Mouse (Mus musculus) bone marrow macrophage, adult 2 months (primary cell): ENCODE measurements around the gene Mapk8. TPM values are rescaled to one million over a fixed set of nuclear protein-coding genes. Genes with fewer than 3 reads are reported as not detected.

Experiments
- H3K27ac ChIP-seq: 2 replicates; pipeline ENCODE4 v1.5.1; 2012; ENCODE audit warnings: low read depth, low read length; ENCODE audit not compliant: insufficient read depth
- H3K4me1 ChIP-seq: 2 replicates; pipeline ENCODE4 v1.6.1; 2012; ENCODE audit warnings: low read length; ENCODE audit not compliant: control insufficient read depth, insufficient read depth
- H3K4me3 ChIP-seq: 2 replicates; pipeline ENCODE4 v1.5.1; 2012; ENCODE audit warnings: mild to moderate bottlenecking, low read length, moderate library complexity; ENCODE audit not compliant: insufficient read depth
- CTCF ChIP-seq: IDR thresholded peaks from 2 replicates; pipeline ENCODE4 v1.5.1; 2012; ENCODE audit warnings: low read depth, mild to moderate bottlenecking, low read length, moderate library complexity
- POLR2A ChIP-seq: IDR thresholded peaks from 2 replicates; pipeline ENCODE4 v1.6.1; 2012; ENCODE audit warnings: mild to moderate bottlenecking, low read depth, low read length, borderline replicate concordance
- polyA plus RNA-seq: library from polyadenylated mRNA; stranded (reverse); fragments of >200 nt; gene quantifications from 2 replicates; pipeline ENCODE4 v1.2.4, GENCODE M21; 2012; ENCODE audit not compliant: missing spikeins, insufficient read depth, insufficient read length

Mapk8 gene
- polyA plus RNA-seq, 1 experiment = 15.7 TPM

DNA sequence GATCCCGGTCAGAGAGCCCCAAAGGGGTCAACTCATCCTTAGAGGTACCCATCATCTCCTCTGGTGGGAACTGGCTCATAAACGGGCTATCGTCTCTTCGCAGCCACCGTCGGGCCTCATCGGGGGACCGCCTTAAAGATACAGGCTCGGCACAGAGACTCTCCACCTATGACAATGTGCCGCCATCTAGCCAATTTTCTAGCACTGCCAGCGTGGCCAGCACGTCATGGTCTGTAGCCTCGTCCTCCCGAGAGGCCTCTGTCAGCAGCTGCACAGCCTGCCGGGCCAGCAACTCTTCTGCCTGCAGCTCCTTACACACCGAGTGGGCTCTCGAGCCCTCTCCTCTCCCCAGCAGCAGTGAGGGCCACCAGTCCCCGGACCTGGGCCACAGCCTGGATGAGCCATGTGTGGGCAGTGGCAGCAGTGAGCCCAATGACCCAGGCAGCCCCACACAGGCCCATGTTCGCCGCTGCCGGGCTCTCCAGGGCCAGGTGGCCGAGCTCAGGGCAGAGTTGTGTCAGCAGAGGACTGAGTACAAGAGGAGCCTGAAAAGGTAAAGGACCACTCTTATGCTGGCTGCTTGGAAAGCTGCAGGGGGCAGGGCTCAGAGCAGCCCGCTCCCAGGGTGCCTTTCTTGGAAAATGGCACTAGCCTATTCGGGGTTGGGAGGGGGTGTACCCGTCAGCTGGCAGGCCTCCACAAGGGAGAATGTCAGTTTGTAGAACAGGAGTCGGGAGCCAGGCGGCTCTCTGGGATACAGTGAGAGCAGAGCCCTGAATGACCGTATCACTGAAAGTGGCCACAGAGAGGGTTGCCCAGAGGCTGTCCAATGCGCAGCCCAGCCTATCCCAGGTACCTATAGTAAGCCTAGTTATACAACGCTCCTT, 79.8 kb downstream of the Mapk8 start:
- Histone ChIP-seq H3K4me1 (no peaks in the 10 kb centered on the region), H3K4me3 (no peak overlapping the region), H3K27ac (no peak overlapping the region)
- TF ChIP-seq POLR2A = no peak
- TF ChIP-seq CTCF = no peak

DNA sequence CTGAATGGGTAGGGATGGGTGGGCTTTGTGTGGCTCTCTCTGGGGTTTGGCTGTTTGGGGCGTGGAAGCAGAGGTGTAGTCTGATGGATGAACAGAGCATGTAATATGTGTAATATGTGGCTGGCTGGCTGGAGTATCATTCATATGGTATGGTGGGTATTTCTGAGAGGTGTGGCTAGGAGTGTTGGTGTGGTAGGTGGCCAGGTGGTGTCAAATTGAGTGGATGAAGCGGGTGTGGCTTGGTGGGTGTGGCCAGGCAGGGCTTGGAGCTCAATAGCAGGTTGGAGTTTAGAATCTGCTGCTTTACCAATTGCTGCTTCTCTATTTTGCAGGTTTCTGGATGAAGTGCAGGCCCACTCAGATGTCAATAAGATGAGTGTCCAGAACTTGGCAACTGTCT, 82.9 kb downstream of the Mapk8 start:
- no peaks in the 10 kb centered on the region for H3K4me1 ChIP-seq
- no peak overlapping the region for H3K4me3 ChIP-seq
- no peak overlapping the region for H3K27ac ChIP-seq
- no peak for TF ChIP-seq CTCF
- no peak for TF ChIP-seq POLR2A

DNA sequence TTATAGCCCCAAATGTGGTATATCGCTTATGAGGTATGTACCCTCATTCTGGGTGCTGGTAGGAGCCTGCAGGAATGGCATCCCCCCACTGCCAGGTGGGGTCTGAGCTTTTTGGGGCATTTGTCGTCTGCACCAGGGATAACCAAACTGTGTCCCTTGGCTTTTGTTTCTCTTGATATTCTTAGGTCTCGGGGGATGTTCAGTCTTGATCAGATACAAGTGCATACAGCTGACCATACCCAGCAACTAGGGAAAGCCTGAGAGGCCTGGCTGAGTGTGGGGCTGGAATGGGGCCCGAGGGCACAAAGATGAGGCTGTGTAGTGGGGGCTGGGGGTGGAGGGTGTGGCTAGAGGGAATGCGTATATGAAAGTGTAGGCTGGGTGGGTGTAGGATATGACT, 83.3 kb downstream of the Mapk8 start:
- TF ChIP-seq CTCF (no peak), POLR2A (no peak)
- H3K4me1 ChIP-seq = no peaks in the 10 kb centered on the region
- H3K4me3 ChIP-seq = no peak overlapping the region
- H3K27ac ChIP-seq = no peak overlapping the region

DNA sequence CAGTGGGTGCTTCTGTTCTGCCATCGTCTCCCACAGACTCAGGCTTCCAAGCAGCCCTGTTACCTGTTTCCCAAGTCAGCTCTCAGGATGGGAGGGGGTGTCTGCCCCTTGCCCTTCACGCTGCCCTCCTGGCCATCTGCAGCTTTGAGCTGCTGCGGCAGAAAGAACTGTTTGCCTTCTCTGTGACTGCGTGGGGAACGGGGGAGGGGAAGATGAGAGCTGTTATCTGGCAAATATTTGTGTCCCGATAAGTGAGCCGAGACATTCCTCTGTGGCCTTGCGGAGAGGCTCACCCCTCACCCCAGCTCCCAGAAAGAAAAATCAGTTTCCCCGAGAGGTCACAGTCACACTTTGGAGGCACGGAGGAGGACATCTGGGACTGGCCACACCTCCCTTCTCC, 84.2 kb downstream of the Mapk8 start:
- H3K4me3 ChIP-seq = no peak overlapping the region
- H3K27ac ChIP-seq = no peak overlapping the region
- no peaks in the 10 kb centered on the region; the same call in 1 of the 2 replicates for H3K4me1 ChIP-seq
- no peak for TF ChIP-seq POLR2A
- TF ChIP-seq CTCF = no peak

DNA sequence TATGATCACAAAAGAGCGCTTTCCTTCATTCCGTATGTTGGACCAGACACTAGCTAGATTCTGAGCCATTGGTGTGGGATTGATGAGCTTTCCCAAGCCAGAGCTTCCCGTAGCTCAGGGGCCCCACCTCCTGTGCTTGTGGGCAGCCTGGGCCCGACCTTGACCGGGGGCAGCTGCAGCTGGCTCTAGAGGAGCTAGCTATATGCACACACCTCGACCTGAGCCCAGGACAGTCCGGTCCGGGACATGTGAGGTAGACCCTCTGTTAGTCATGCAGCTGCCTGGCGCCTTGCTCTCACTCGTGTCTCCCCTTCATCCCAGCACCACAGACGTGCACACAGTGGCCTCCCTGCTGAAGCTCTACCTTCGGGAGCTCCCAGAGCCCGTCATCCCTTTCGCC, 84.8 kb downstream of the Mapk8 start:
- no peak overlapping the region for H3K4me3 ChIP-seq
- TF ChIP-seq POLR2A (no peak), CTCF (no peak)
- no peaks in the 10 kb centered on the region; the same call in 1 of the 2 replicates for H3K4me1 ChIP-seq
- H3K27ac ChIP-seq = no peak overlapping the region

DNA sequence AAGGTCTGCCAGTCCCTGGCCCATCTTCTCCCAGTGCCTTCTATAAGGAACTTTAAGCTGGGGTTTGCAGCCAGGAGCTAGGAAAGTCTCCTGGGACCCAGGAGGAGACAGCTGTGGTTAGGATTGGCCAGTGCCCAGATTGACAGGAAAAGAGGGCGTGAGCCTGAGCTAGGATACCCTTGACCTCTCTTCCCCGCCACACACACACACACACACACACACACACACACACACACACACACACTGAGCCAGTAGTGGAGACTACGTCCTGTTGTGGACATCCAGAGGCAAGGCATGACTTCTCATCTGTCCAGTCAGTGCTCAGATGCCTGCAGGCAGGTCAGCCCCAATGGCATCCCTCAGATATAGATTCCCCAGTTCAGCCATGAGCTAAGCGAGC, 85.4 kb downstream of the Mapk8 start:
- no peak overlapping the region for H3K27ac ChIP-seq

DNA sequence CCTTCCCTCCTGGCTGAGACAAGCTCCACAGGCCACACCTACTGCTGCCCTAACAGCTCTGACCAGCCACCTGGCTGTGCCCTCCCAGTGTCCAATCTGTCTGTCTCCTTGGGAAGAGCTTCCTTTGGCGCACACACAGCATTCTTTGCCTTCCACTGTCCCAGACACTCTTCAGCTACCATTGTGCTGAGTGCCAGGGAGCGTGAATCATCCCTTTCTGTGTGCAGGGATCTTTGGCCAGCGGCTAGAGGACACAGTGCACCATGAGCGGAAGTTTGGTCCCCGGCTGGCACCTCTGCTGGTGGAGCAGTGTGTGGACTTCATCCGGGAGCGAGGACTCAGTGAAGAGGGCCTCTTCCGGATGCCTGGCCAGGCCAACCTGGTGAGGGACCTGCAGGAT, 88.1 kb downstream of the Mapk8 start:
- no peak overlapping the region for H3K27ac ChIP-seq
- no peak overlapping the region for H3K4me3 ChIP-seq
- H3K4me1 ChIP-seq = no peaks in the 10 kb centered on the region; the same call in 1 of the 2 replicates
- TF ChIP-seq CTCF (no peak), POLR2A (no peak)

More for the DNA sequence above, 85.4 kb downstream of the Mapk8 start:
- Histone ChIP-seq H3K4me1 (no peaks in the 10 kb centered on the region; the same call in 1 of the 2 replicates), H3K4me3 (no peak overlapping the region)
- no peak for TF ChIP-seq POLR2A

DNA sequence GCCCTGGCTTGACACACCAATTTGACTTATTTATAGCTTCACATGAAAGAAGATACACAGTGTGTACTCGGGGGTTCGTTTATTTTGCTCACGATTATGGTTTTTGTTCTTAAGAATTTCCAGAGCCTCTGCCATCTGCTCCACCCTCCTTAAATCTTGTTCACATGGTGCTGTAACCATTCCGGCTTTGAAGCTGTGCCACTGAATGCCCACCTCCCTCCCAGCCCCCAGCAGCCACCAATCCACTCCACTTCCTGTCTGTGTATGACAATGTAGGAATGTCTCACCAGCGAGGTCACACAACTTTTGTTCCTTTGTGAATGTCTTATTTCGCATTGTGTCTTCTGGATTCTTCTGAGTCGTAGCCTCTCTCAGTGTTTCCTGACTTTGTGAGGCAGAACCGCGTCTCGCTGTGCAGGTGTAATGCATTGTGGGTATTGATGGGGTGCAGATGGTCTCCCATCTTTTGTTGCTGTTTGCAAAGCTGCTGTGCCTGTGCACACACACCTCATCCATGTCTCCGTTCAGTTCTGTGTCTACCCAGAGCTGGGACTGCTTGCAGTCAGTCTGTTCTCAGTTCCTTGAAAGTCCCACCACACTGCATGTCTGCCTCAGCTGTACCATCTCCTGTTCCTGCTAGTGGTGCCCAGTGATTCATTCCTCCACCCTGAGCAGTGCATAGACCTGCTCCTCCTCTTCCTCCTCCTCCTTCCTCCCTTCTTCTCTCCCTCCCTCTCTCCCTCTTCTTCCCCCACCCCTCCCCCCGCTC, 89.2 kb downstream of the Mapk8 start:
- TF ChIP-seq POLR2A (no peak), CTCF (no peak)
- H3K4me1 ChIP-seq = peaks cover under 1% of the 10 kb centered on the region; the same call in 1 of the 2 replicates

DNA sequence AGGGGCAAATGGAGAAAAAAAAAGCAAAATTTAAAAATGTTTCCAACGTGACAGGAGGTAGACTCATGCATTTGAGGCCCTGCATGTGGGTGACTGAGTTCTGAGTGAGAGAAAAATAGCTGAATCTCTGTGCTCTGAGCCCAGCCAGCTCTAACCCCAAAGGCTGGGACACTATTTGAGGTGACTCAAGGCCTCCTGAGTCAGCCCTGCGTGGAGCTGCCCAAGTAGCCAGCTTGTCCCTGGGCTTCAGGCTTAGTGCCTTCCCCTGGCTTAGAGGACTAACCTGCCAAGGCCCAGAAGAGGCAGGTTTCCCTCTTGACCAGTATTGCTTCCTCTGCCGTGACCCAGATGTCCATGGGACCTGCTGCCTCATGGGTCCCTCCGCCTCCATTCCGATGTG, 91.7 kb downstream of the Mapk8 start:
- Histone ChIP-seq H3K4me3 (no peak overlapping the region), H3K4me1 (peaks cover 15% of the 10 kb centered on the region; the same call in 1 of the 2 replicates), H3K27ac (no peak overlapping the region)
- TF ChIP-seq POLR2A = no peak
- no peak for TF ChIP-seq CTCF

More for the DNA sequence above, 89.2 kb downstream of the Mapk8 start:
- Histone ChIP-seq H3K27ac (no peak overlapping the region), H3K4me3 (no peak overlapping the region)

DNA sequence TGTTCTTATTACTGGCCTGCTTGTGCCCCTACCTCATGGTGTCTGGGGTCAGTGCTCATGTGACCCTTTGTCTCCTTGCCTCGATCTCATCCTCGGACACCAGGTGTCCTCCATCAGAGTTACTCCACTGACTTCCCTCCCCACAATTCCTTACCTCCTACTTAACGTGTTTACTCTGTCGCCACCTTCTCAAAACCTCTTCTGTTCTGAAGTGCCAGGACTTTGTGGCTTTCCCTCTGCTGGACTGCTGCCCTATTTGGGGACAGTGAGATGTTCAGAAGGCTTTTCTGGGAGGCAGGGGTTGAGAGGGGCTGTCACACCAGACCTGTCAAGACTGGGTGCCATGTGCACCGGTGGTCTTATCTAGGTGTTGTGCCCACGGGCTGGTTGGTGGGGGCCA, 94.1 kb downstream of the Mapk8 start:
- TF ChIP-seq POLR2A (no peak), CTCF (no peak)
- Histone ChIP-seq H3K4me1 (peaks cover 15% of the 10 kb centered on the region; the same call in 1 of the 2 replicates), H3K4me3 (no peak overlapping the region), H3K27ac (no peak overlapping the region)
